Mouse (Mus musculus): ENCODE measurements around the gene Tbcc.
"Not testable (repeated sequence)": the region's sequence is repeated elsewhere in the genome, so short reads cannot be mapped to it uniquely, and the experiment has no call there.

The Tbcc gene

GRCm38 (mm10) chr17:46890116-46890815, at the start of gene Tbcc:
Tbcc (plus strand) TSS chr17:46890684.
- DNase-seq (ENCODE audit: low read depth, low spot score) = peak; percentile 96

- DNase-seq (ENCODE audit: low read depth, low spot score) = no peak
Measured at GRCm38 (mm10) chr17:46843022-46843421, 47.5 kb upstream of the Tbcc start.

DNA sequence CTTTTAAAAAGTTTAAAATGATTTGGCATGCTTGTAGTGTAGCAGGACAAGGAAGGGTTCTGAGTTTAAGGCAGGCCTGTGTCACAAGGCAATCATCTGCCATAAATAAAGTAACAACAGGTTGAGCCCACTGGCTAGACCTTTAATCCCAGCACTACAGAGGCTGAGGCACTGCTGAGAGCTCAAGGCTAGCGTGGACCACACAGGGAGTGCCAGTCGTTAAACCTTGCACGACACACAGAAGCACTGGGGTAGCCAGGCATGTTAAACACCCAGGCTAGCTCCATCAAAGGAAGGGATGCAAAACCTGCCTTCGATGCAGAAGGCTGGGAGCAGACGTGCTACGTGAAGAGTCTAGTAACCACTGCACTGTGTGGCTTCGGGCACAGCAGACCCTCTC, 46.8 kb upstream of the Tbcc start:
- no peak for DNase-seq (ENCODE audit: low read depth, low spot score)

- DNase-seq (ENCODE audit: low read depth, low spot score) = no peak
Measured at GRCm38 (mm10) chr17:46844811-46845210, 45.7 kb upstream of the Tbcc start.

- no peak for DNase-seq (ENCODE audit: low read depth, low spot score)
Measured at GRCm38 (mm10) chr17:46845262-46845661, 45.2 kb upstream of the Tbcc start.

- DNase-seq (ENCODE audit: low read depth, low spot score) = not testable (repeated sequence)
Measured at GRCm38 (mm10) chr17:46846573-46846972, 43.9 kb upstream of the Tbcc start.

DNA sequence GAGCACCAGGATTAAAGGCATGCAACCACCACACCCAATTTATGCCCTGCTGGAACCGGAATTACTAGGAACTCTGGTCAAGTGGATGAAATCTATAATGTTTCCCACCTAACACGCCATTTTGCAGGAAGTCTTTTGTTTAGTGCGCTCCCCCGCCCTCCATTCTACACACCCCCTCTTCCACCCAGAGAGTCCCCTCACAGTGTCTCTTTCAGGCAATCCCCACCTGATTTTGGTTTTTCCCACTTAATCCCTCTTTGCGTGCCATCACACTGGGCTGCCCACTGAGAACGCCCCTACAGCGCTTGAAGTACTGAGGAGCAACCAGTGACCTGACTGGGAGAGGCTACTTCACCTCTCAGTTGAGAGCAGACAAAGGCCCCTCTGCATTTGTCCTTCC, 43.3 kb upstream of the Tbcc start:
- no peak for DNase-seq (ENCODE audit: low read depth, low spot score)

DNA sequence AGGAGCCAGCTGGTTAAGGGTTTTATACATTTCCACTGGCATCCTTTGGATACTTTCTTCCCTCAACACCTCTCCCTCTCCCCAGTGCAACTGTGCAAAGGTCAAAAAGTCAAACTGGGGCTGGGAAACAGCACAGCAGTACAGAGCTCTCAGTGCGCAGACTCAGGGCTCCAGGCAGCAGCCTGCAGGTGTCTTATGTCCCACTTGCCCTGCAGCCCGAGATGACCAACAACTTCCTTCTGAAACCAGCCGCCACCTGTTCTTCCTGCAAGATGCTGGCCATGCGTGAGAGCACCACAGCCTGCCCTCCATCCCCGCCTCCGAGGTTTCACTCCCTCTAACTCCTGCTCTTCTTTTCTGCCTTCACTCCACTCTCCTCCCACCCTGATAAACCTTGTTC, 37.8 kb upstream of the Tbcc start:
- DNase-seq (ENCODE audit: low read depth, low spot score) = no peak

DNA sequence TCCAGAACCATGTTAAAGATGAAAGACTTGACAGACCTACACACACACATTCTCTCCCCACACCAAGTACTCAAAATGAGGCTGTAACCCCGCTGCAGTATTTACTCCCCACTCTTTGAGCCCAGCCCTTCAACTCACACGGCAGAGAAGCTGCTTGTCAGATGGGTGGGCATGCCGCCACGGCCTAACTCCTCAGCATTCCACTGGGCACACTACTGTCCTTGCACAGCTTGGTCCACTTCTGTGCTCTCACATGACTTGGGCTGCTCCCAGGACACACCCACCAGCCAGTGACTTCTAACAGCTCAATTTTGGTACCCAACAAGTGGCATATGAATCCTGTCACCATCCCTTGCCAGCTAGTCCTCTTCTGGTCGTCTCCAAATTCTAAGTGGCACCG, 37.2 kb upstream of the Tbcc start:
- DNase-seq (ENCODE audit: low read depth, low spot score) = peak; percentile 20

GRCm38 (mm10) chr17:46854096-46854495, 36.4 kb upstream of the Tbcc start:
- no peak for DNase-seq (ENCODE audit: low read depth, low spot score)

- DNase-seq (ENCODE audit: low read depth, low spot score) = no peak
Measured at GRCm38 (mm10) chr17:46854640-46855110, 35.8 kb upstream of the Tbcc start.

GRCm38 (mm10) chr17:46855328-46856106, 35.0 kb upstream of the Tbcc start:
- no peak for DNase-seq (ENCODE audit: low read depth, low spot score)

GRCm38 (mm10) chr17:46856107-46856388, 34.4 kb upstream of the Tbcc start:
- DNase-seq (ENCODE audit: low read depth, low spot score) = no peak

GRCm38 (mm10) chr17:46856471-46857360, 33.8 kb upstream of the Tbcc start:
- peak; percentile 47 for DNase-seq (ENCODE audit: low read depth, low spot score)

GRCm38 (mm10) chr17:46857361-46857902, 33.1 kb upstream of the Tbcc start:
- DNase-seq (ENCODE audit: low read depth, low spot score) = peak; percentile 81

DNA sequence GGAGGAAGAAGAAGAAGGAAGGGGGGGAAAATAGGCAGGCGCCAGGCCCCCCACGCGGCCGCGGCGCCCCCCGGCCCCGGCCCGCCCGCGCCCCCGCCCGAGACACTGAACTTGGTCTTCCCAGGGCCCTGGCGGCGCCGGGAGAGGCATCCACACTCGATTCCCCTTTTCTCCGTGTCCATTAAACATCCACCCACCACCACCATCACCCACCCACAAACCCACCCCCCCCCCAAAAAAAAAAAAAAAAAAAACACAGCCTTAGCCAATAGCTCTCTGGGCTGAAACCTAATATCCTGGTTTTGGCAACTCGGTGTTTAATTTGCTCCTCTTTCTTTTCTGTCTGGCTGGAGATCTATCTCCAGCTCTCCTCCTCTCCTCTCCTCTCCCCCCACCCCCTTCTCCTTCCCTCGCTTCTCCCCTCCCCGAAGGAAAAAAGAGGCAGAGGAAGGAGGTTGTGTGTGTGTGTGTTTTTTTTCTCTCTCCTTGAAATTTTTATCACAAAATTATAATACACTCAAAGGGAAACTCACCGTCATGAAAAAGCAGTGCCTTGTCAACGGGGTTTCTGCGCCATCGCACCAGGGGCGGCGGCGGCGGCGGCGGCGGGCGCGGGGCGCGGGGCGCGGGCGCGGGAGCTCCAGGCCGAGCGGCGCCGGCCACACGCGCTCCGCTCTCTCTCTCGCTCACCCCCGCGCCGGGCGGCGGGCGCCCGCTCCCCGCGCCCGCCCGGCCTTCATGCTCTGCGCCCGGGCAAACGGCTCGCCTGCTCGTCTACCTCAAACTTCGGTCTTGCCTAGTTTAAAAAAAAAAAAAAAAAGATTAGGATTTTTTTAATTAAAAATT, 32.4 kb upstream of the Tbcc start, which contains the start of gene Bicral:
Gene Bicral (minus strand): TSS at position 580 of the 846 bp plus-strand sequence.
- DNase-seq (ENCODE audit: low read depth, low spot score) = peak; percentile 62

DNA sequence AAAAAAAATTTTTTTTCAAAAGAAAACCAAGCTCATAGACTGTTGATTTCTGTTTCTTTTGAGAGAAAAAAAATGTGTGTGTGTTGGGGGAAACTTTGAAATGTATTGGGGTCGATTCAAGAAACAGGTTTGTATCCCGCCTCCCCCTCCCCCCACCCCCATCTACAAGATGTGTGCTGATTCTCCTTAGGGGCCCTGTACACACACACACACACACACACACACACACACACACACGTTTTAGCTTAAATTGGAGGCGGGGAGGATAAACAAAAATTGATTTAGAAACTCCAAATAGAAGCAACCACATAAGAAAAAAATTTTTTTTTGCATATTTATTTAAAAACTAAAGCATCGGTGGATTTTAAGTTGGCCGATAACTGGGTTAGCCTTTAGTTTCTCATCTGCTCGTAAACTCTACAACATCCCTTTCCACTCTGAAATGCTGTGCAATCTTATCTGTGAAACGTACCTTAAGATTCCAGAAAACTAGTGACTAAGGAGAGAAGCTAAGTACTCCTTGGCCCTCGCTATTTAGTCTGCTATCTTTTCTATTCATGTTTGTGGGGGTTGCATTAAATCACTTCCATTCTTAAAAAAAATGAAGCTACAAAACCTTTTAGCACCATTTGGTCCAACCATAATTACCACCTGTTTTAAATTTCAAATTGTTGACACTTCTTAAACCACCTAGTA, 31.6 kb upstream of the Tbcc start:
- no peak for DNase-seq (ENCODE audit: low read depth, low spot score)

DNA sequence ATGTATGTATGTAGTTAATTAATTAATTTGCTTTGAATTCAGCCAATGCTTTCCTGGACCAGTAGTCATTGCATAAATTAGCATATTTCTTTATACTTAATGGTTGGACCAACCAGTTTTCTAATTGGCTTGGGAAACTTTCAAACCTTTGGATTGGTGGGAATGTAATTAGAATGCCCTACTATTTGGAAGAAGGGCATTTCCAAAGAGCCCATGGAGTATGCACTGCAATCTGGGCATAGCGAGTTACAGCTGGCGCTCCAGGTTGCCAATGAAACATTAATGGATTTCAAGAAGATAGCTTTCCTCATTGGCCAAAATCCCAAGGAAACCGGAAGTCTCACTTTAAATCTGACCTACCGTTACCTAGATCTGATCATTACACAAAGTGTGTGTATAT, 30.4 kb upstream of the Tbcc start:
- DNase-seq (ENCODE audit: low read depth, low spot score) = no peak

DNA sequence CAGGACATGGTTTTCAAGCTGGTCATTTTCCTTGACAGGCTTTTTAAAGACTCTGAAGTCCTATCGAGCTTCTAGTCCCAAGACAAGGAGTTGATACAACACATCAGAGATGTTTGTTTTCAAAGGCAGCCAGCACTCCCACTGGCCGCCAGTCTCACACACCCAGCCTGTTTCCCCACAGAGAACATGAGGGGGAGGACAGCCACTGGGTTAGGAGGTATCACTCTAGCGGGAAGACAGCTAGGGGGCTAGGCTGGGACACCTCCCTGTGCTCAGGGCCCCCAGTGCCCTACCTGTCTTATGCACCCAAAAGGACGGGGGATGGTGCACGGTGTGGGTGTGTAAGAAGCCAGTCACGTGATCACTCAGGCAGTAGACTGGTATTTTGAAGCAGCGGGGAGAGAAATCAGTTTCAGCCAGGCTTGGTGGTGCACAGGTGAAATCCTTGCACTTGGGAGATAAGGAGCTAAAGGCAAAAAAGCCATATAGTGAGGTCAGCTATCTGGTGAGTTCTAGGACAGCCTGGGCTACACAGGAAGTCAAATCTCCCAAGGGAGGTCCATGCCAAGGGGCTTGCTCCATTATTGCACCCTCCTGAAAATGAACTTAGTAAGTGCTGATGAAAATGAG, 25.8 kb upstream of the Tbcc start:
- no peak for DNase-seq (ENCODE audit: low read depth, low spot score)

DNA sequence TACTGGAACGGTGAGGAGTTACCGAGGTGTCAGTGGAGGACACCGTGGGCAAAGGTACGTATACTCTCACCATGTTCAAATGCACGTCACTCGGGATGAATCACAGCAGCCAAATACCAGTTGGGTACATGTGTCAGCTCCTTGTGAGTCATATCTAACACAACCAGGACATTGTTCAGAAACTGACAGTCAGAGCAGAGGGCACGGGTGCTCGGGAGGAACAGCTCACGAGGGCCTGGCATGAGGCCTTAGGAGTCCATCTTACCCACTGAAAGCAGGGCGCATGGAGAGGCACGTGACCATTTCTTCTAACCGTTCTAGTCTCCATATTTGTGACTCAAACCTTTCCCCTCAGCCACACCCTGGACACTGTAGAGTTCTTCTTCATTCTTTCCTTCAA, 23.6 kb upstream of the Tbcc start:
- DNase-seq (ENCODE audit: low read depth, low spot score) = no peak

Measured in brain, embryonic 18.5 days (tissue).